Mouse (Mus musculus) C2C12 (cell line): Measurements from ENCODE around the gene Popdc3.

Experiments used
- CTCF ChIP-seq: IDR thresholded peaks from one replicate; pipeline ENCODE4 v1.5.1; 2011; ENCODE audit not compliant: control insufficient read depth, insufficient read depth, insufficient read length
- MAX ChIP-seq: IDR thresholded peaks from one replicate; pipeline ENCODE4 v1.6.1; 2011; ENCODE audit warnings: mild to moderate bottlenecking, control low read depth
- USF1 ChIP-seq: IDR thresholded peaks from one replicate; pipeline ENCODE4 v1.6.1; 2011; ENCODE audit warnings: low read depth, mild to moderate bottlenecking, control low read depth, moderate library complexity

- TF ChIP-seq CTCF (no peak), USF1 (no peak), MAX (no peak)
Measured at GRCm38 (mm10) chr10:45288351-45288750, 110.5 kb downstream of the Popdc3 start.
